Mouse (Mus musculus): ENCODE measurements around the gene Tagap.

- TF ChIP-seq CTCF (IDR thresholded peaks at IDR 0.05; ENCODE audit: extremely low read depth, insufficient read length, insufficient replicate concordance, low read depth, low read length) (no peak; the same call in 1 of the 2 replicates), POLR2A (IDR thresholded peaks at IDR 0.05; ENCODE audit: low read depth, low read length) (no peak)
Measured at GRCm38 (mm10) chr17:7929279-7929678, 3.5 kb downstream of the Tagap start.

Measured in small intestine, adult 2 months (tissue).